Mouse (Mus musculus) kidney, postnatal 25 days (tissue): Measurements from ENCODE around the gene Gtf3c3.

Experiments used
- DNase-seq, 2 experiments: peaks; one replicate each; pipeline ENCODE4 v3.0.0; 2021; ENCODE audit warnings: mixed read lengths in 2 of 2

The Gtf3c3 gene

DNA sequence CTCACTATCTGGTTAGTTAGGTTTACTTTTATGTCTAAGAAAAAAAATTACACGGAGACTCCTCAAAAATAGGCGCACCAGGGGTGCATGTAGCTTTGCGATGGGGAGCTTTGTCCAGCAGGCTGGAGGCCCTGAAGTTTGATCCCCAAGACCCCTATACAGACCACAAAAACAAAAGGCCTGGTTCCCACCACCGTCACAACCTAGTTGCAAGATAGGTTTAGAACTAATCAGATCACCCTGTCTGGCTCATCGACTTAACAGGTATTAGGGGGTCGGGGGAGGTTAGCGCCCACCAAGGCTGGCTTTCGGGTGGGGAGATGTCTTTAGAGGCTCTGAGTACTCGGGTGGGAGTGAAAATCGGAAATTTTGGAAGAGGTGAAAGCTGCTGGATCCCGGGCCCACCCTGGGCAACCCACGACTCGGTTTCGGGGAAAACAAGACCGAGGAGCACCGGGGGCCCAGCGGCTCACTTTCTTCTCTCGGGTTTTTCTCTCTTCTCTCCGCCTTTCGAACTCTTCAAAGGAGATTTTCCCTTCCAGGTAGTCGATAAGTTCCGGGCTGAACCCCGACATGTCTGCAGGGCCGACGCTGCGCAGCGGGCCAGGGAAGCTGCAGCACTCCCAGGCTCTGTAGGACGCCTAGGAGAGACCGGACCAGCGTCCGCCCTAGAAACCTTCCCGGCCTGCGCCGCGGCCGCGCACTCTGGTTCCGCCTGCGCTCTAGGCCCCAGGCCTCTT is at the start of gene Gtf3c3:
Gtf3c3 (minus strand) TSS at position 632 of the 740 bp plus-strand sequence.
- DNase-seq = peak; percentile 71 to 88

DNA sequence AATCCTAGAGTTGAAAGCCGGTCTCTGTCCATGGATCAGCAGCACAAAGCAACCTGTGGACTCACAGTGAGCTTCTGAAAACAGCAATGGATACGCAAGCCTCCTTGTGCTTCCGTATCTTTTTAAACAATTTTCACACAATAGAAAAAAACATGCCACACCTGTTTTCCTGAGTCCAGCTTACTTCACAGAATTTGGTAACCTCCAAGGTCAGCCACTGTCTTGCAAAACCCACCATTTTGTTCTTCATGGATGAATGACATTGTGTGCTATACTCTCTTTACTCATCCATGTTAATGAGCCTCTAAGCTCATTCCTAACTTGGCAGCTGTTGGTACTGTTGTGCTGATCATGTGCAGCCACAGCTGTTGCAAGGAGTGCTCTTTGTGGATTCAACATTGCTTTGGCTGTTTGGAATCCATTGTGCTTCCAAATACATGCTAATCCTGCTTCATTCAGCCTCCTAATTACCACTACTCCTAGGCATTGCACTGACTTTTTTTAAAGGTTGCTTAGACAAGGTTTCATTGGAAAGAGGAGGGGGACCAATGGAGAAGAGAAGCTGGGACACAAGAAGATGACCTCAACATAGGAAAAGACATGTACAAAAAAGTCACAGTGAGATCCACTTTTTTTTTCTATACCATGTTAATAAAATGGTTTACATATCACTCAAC is 46.1 kb upstream of the Gtf3c3 start:
- no peak for DNase-seq

DNA sequence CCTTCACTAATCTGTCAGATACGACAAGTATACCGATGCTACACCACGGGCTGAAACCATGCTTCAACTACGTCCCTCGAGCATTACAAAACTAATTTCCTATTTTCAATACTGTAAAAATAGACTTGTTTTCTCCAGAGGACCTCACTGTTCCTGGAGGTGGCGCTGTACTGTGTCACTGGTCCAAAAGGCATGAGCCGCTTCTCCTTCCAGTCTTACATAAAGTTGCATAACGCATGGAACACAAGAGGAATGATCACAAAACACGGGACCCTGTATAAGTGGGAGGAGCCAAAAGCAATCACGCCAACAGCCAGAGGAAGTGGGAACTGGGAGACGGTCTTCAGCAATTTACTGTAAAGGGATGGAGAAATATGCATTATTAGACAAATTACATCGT is 41.7 kb upstream of the Gtf3c3 start:
- DNase-seq = no peak

DNA sequence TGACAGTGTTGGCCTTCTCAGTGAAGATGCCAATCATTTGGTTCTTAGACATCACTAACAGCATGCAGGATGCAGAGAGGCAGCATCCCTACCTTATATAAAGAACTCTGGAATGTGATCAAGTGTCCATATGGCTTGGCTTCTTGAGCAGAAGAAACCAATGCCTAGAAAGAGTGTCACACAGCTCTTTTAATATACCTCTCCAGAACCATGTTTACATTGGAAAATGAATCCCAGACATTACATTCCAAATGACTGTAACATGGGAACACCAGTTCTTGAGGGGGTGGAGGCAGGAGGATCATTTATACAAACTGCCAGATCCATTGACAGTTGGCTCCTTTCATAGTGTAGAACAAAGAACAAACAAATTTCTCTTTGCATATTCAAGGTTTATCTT is 29.9 kb upstream of the Gtf3c3 start:
- DNase-seq = no peak

DNA sequence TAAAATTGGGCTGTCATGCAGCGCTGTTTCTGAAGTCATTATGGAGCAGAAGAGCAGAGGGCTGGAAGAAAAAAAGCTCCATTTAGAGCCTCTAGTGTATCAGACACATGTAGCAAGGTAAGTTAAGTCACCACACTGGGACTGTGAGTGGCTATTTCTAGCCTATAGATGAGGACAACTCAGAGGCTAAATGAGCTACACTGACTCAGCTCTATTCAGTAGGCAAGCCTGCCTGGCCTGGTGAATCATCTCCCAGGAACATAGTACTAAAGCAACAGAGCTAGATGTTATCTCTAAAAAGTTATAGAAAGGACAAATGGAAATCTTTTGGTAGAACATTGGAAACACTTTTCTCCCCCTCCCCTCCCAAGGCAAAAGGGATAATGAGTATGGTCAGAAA is 28.6 kb upstream of the Gtf3c3 start:
- DNase-seq = no peak

DNA sequence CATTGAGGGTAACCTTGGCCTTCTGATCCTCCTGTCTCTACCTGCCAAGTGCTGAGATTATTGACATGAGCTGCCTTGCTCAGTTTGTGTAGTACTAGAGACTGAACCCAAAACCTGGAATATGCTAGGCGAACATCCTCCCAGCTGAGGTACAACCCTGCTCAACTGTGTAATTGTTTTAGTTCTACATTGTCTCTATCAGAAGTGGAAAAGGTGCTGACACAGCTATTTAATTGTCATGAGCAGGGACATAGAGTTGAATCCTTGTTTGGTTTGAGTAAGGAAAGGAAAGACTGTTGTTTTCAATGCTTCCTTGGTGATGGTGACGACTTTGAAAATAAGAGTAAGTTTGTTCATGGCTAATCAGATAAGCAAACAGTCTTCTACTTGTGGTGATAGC is 13.3 kb upstream of the Gtf3c3 start:
- no peak for DNase-seq

DNA sequence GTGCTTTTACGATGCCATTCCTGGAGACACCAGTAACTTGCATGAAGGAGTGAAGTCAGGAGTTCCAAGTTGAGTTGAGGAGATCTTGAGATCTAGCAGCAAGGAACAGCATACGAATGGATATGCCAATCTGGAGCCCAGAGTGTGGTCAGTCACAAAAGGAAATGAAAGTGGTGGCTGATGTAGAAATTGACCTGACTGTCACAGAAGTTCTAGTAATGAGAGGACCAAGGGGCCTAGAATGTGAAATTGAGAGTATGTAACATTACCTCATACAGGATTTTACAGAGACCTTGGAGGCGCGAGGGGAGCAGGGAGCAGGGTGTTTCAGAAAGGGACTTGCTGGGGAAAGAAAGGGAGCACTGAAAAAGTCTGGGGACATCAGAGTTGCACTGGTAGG is 10.1 kb upstream of the Gtf3c3 start:
- DNase-seq = no peak

DNA sequence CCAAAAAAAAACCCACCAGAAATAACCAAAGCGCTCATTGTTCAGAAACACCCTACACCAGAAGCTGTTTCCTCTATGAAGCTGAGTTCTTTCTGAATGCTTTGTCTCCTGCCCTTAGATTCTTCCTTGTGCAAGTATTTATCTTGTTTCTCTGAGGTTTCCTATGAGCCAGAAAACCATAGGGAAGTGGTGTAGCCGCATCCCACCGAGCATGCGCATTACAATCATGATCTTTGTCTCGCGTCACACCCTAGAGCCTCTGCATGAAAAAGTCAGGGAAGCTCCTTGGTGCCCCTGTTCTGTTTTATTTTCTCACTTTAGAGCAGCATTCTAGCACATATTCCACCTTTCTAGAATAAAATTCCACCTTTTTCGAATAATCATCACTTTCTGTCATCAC is 4.9 kb upstream of the Gtf3c3 start:
- DNase-seq = no peak

DNA sequence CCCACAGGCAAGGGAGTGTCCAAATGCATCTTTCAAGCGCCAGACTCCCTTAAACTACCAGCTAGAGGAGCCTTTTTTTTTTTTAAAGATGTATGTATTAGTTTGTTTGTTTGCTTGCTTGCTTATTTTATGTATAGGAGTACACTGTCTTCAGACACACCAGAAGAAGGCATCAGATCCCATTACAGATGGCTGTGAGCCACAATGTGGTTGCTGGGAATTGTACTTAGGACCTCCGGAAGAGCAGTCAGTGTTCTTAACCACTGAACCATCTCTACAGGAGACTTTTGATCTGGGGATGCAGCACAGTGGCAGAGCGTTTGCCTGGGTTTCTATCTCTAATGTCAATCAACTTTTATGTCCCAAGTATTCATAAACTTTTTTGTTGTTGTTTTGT is 307 bp upstream of the Gtf3c3 start:
- no peak for DNase-seq

DNA sequence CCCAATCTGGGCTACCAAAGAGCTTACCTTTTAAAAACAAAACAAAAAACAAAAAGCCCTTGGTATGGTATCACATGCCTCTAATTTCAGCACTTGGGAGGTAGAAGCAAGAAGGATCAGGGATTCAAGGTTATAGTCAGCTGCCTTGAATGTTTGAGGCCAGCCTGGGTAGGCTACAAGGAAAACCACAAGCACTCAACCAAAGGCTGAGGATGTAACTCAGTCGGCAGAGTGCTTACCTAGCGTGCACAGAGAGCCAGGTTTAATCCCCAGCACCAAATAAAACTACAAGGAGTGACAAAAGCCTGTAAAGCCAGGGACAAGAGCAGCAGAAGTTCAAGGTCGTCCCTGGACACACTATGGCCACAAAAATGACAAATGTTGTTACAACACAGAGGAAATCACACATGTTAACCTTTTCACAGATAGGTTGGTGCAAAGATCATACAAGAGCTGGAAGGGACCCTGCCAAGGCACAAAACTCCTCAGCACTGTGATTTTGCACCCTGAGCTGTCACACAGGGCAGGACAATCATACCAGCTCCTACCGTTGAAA is 16.5 kb downstream of the Gtf3c3 start:
- DNase-seq = no peak

DNA sequence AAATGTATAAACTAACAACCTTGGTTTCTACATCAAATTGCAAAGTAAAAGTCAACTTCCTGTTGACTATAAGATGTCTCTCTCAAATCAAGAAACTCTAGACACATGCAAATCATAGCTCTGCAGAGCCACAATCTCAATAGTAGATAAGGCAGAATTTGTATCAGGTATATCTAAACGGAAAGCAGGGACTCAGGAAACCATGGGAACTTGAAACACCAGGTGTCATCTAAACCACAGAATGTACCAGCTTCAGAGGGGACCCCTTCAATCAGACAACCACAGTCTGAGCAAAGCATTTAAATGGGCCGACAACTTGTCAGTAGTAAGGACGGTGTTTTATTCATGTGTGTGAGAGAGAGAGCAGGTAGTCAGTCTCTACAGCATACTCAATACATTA is 17.1 kb downstream of the Gtf3c3 start:
- DNase-seq = no peak

DNA sequence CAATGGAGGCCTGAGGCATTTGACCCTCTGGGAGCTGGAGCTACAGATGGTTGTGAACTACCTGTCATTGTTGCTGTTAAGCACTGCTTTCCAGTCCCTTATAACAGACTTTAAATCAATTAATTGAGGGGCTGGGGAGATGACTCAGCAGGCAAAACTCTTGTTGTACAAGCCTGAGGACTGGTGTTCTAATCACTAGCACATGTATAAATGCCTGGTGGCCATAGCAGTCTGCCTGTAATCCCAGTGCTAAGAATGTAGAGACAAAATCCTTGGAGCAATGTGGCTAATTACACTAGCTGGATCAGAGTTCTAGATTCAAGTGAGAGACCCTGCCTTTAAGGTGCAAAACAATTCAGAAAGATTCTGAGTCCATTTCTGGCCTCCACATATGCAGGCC is 36.0 kb downstream of the Gtf3c3 start:
- DNase-seq = no peak

DNA sequence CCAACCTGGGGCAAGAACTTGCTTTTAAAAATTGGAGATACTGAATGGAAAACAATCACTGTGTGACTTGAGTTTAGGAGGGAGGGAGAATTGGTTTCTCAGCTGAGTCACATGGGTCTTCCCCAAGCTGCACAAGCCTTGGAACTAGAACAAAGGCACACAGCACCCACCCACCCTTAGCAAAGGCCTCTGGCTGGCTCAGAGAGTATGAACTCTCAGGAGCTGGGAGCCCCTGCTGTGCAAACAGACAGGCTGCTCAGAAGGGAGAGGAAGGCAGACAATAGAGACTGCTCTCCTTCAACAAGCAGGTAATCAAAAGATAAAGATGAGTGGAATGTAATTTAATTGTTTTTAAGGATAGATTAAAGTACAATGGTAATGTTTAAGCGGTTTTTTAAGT is 54.5 kb downstream of the Gtf3c3 start:
- no peak for DNase-seq

DNA sequence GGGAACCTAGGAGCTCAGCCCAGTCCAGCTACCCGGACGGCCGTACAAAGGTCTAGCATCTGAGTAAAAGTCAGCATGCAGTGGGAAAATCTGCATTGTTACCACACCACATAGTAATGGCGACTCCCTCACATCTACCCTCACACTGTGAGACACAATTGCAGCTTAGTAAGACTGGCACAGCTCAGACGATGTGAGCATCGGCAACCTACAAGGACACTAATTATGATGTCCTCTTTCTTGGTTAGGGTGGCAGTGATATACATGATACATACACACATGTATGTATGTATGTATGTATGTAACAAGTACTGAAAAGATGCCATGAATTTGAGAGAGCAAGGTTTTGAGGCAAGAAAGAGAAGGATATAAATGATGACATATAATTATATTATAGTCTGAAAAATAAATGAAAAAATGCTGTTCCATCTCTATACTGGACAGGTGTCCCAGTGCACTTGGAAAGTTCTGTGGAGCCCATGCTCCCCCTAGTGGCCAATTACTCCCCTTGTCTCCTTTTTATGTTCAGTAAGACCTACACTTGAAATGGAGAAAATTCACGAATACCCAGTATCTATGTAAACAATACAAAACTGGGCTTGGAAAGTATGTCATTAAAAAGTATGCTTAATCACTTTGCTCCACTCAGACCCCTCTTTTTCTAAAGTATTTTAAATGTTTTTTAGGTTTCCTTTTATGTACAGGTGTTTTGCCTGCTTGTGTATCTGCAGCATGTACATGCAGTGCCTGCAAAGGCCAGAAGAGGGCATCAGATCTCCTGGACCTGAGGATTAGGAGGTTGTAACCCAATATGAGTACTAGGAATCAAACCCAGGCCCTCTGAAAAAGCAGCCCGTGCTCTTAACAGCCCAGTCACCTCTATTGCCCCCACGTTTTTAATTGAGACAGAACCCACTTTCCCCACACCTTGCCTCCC is 57.5 kb downstream of the Gtf3c3 start:
- peak; percentile 68 to 82 for DNase-seq

DNA sequence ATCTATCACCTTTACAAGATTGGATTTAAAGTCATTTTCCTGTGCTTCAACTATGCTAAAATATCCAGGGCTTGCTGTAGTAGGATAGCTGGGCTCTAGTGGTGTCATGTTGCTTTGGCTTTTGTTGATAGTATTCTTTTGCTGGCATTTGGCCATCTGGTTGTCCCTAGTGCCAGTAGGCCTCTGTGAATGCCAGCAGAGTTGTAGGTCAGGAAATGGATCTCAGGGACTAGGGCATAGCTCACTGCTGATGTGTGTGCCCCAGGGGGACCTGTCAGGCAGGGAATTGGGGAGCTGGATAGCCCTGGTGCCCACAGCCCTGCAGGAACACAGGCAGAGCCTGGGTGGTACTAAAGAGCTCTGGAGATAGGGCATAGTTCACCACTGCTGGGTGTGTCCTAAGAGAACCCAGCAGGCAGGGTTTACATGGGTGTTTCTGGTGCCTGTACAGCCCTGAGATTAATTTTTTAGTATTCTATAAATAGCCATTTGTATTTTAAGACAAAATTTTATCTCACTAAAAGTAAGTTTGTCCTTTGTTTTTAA is 61.2 kb downstream of the Gtf3c3 start:
- DNase-seq = peak in 1 of 2 experiments; percentile 7

DNA sequence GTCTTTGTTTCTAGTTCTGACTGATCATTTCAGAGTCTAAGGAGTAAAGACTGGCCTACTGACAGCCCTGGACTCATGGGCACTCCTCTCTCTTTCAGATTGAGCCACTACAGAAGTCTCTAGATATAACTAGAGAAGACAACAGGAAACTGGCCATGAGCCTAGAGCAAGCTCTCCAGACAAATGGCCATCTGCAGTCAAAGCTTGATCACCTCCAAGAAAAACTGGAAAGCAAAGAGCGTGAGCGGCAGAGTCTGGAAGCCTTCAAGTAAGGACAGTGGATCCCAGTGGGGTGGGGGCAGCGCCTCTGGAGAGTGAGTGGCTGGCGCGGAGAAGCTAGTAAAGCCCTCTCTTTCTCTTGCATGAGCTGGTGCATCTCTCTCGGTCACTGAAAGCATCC is 82.2 kb downstream of the Gtf3c3 start:
- DNase-seq = no peak

DNA sequence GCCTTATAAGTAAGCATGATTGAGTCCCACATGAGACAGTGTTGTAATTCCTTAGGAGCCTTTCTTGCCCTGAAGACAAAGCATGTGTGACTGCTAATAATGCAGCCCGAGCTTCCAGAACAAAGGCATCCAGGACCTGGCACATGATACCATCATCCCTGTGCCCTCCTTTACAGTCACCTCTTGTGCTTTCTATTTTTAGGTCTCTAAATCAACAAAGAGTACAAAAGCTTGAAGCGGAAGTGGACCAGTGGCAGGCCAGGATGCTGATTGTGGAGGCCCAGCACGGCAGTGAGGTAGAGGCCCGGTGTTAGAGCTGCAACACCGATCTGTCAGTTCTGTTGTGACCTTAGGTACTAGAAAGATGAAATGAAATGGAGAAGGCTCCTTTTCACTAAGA is 83.3 kb downstream of the Gtf3c3 start:
- no peak for DNase-seq

DNA sequence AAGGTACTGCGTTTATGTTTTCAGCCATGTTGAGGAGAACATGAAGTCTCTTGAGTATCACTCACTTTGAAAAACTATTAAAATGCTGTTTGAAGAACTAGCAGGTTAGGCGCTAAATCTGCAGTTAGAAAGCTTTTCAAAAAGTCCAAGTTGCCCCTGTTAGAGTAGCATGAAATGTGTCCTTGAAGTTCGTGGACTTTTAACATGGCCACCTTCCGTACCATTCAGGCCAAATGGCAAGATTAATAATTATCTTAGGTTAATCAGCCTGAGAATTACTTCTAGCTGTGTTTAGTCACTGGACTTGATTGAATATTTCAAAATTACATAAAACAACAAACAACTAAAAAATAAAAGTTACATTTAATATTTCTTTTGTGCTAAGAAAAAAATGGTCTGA is 84.0 kb downstream of the Gtf3c3 start:
- DNase-seq = no peak
